12 mouse cellular contexts compared by ENCODE assay signal in genomic region chr8:10999538-10999937, GRCm38 (mm10). TPM values are rescaled to one million over a fixed set of nuclear protein-coding genes. Genes with fewer than 3 reads are reported as not detected.
A peak's percentile ranks its signal among the peaks of the same experiment; 100 is the strongest.
DNase-seq lines count a peak whose midpoint lies in the region; ATAC-seq lines count a peak whose summit lies in the region.
"Had no signal": no experiment of that assay in that cellular context is flagged by ENCODE, and none has a peak within 500 bp of the region (broad histone marks: within the 10 kb centered on the region; RNA-seq: fewer than 3 reads in every experiment).

No protein-coding gene starts in this region.

- no peak for ATAC-seq in kidney, embryonic 15.5 days (replicated peaks; ENCODE audit: low FRiP score)
- ATAC-seq in forebrain, embryonic 12.5 days (ENCODE audit: low FRiP score): no peak
- no peak for ATAC-seq in liver, embryonic 16.5 days (ENCODE audit: low read depth)

- peaks cover 11% of the 10 kb centered on the region for H3K36me3 ChIP-seq in kidney, embryonic 15.5 days
- H3K36me3 ChIP-seq in forebrain, embryonic 12.5 days (replicated peaks): peaks cover 9% of the 10 kb centered on the region
- H3K36me3 ChIP-seq in liver, embryonic 16.5 days (ENCODE audit: control insufficient read depth, insufficient read depth): peaks cover 5% of the 10 kb centered on the region

- no peak overlapping the region for H3K27ac ChIP-seq in kidney, embryonic 15.5 days
- no peak overlapping the region for H3K27ac ChIP-seq in forebrain, embryonic 12.5 days
- H3K27ac ChIP-seq in liver, embryonic 16.5 days (ENCODE audit: low read length): no peak overlapping the region

- no peaks in the 10 kb centered on the region for H3K27me3 ChIP-seq in kidney, embryonic 15.5 days
- no peaks in the 10 kb centered on the region for H3K27me3 ChIP-seq in forebrain, embryonic 12.5 days
- no peaks in the 10 kb centered on the region for H3K27me3 ChIP-seq in liver, embryonic 16.5 days (ENCODE audit: control insufficient read depth, insufficient read depth, low read depth, low read length)

- H3K4me3 ChIP-seq in kidney, embryonic 15.5 days (replicated peaks): no peak overlapping the region
- H3K4me3 ChIP-seq in forebrain, embryonic 12.5 days (replicated peaks): no peak overlapping the region
- no peak overlapping the region for H3K4me3 ChIP-seq in liver, embryonic 16.5 days (ENCODE audit: low read depth, low read length)

- 85% methylated on average over 4 of the region's 4 CpGs for WGBS in kidney, embryonic 15.5 days
- WGBS in forebrain, embryonic 12.5 days: 71% methylated on average over 4 of the region's 4 CpGs
- WGBS in liver, embryonic 16.5 days (ENCODE audit: insufficient replicate concordance): 78% methylated on average over 4 of the region's 4 CpGs

- no peaks in the 10 kb centered on the region for H3K9me3 ChIP-seq in kidney, embryonic 15.5 days (replicated peaks)
- no peaks in the 10 kb centered on the region for H3K9me3 ChIP-seq in forebrain, embryonic 12.5 days
- no peaks in the 10 kb centered on the region for H3K9me3 ChIP-seq in liver, embryonic 16.5 days (replicated peaks; ENCODE audit: control insufficient read depth, low read length)

- DNase-seq in kidney, adult 11 months: no peak
- DNase-seq in MN1 (ENCODE audit: low spot score): peak; percentile 64
- DNase-seq in adrenal gland, adult 18-20 months (ENCODE audit: low spot score in 2 of 2): no peak
- DNase-seq in layer of hippocampus, postnatal 10 days (ENCODE audit: low spot score in 2 of 2): no peak
- DNase-seq: adrenal gland, adult 2 months; cerebellum, adult 18-20 months; heart, postnatal 10 days; retina, postnatal 1 day; thymus, adult 18-20 months had no signal

- H3K9ac ChIP-seq in kidney, embryonic 15.5 days: no peak overlapping the region
- H3K9ac ChIP-seq in forebrain, embryonic 12.5 days: no peak overlapping the region
- no peak overlapping the region; the same call in 1 of the 2 replicates for H3K9ac ChIP-seq in liver, embryonic 16.5 days (ENCODE audit: low read depth, low read length)

- 0 out of 2 replicates have a peak overlapping the region, but pooled peaks have one; percentile 93 for H3K4me2 ChIP-seq in kidney, embryonic 15.5 days
- H3K4me2 ChIP-seq in forebrain, embryonic 12.5 days: peak overlapping the region; percentile 93
- H3K4me2 ChIP-seq in liver, embryonic 16.5 days (ENCODE audit: low read depth, low read length): peak overlapping the region; percentile 92; the same call in 1 of the 2 replicates

- peaks cover 82% of the 10 kb centered on the region for H3K4me1 ChIP-seq in kidney, embryonic 15.5 days
- H3K4me1 ChIP-seq in forebrain, embryonic 12.5 days: peaks cover 78% of the 10 kb centered on the region
- H3K4me1 ChIP-seq in liver, embryonic 16.5 days (ENCODE audit: control insufficient read depth, low read depth, low read length): peaks cover 67% of the 10 kb centered on the region

RNA-seq across cellular contexts. Expression of gene Irs2, which starts 8.7 kb away (rescaled TPM):
- polyA plus RNA-seq in kidney, embryonic 15.5 days (2015; fragmentation: Nextera tagmentation; extraction: Ambion mirVana): 5.6 and 5.7 TPM in 2 replicates
- polyA plus RNA-seq in forebrain, embryonic 12.5 days (2016; fragmentation: Nextera tagmentation; extraction: Ambion mirVana): 5.0 and 6.5 TPM in 2 replicates
- polyA plus RNA-seq in liver, embryonic 16.5 days (2015; fragmentation: Nextera tagmentation; extraction: Ambion mirVana): 3.0 and 3.2 TPM in 2 replicates
- total RNA-seq in adrenal gland, adult 18-20 months (2021): 10 to 100 TPM; 34.3 to 52.8 TPM
- 10 to 100 TPM; 44.9 to 54.0 TPM for total RNA-seq in layer of hippocampus, postnatal 10 days (2021)
